Mouse (Mus musculus) midbrain, embryonic 14.5 days (tissue): ENCODE results near the gene Pom121. TPM values are rescaled to one million over a fixed set of nuclear protein-coding genes. Genes with fewer than 3 reads are reported as not detected.

ENCODE experiments used
- ATAC-seq: fragments of 200-750 bp; cut with Nextera tagmentation; 2 replicates; pipeline ENCODE4 v1.8.0; 2017; ENCODE audit warnings: moderate number of reproducible peaks, moderate library complexity; ENCODE audit not compliant: low FRiP score, low TSS enrichment
- DNase-seq: peaks from one replicate; pipeline ENCODE4 v3.0.0-alpha.2; 2015
- H3K27ac ChIP-seq: fragments of 300-500 bp; sonication (generic); replicated peaks from 2 replicates; pipeline ENCODE4 v1.5.1; 2014; ENCODE audit warnings: mild to moderate bottlenecking, low read depth, low read length, moderate library complexity
- H3K27me3 ChIP-seq: fragments of 300-500 bp; sonication (generic); 2 replicates; pipeline ENCODE4 v1.6.1; 2014; ENCODE audit warnings: low read length, control low read depth, mixed read lengths; ENCODE audit not compliant: control insufficient read depth, insufficient read depth
- H3K36me3 ChIP-seq: fragments of 300-500 bp; sonication (generic); 2 replicates; pipeline ENCODE4 v1.6.1; 2014; ENCODE audit warnings: low read length, control low read depth; ENCODE audit not compliant: control insufficient read depth, insufficient read depth
- H3K4me1 ChIP-seq: fragments of 300-500 bp; sonication (generic); 2 replicates; pipeline ENCODE4 v1.6.1; 2014; ENCODE audit warnings: mild to moderate bottlenecking, antibody characterized with exemption, low read length, control low read depth; ENCODE audit not compliant: control insufficient read depth, insufficient read depth
- H3K4me2 ChIP-seq: fragments of 300-500 bp; sonication (generic); 2 replicates; pipeline ENCODE4 v1.6.1; 2014; ENCODE audit warnings: mild to moderate bottlenecking, low read length, moderate library complexity
- H3K4me3 ChIP-seq: fragments of 300-500 bp; sonication (generic); replicated peaks from 2 replicates; pipeline ENCODE4 v1.5.1; 2014; ENCODE audit warnings: low read depth, low read length
- H3K9ac ChIP-seq: fragments of 300-500 bp; sonication (generic); replicated peaks from 2 replicates; pipeline ENCODE4 v1.6.1; 2014; ENCODE audit warnings: mild to moderate bottlenecking, low read length, moderate library complexity
- H3K9me3 ChIP-seq: fragments of 300-500 bp; sonication (generic); 2 replicates; pipeline ENCODE4 v1.6.1; 2016; ENCODE audit warnings: low read length, control low read depth, mixed read lengths; ENCODE audit not compliant: control insufficient read depth
- WGBS: fragments of 180-500 bp; shearing (Covaris S2); extraction: QIAGEN DNeasy Blood & Tissue Kit; methylation state at CpG from one replicate; pipeline ENCODE4 v1.1.7; 2014; 5-methylcytosine and 5-hydroxymethylcytosine counted together
- polyA plus RNA-seq: library from polyadenylated mRNA; unstranded; fragments of >200 nt; fragmentation: Nextera tagmentation; extraction: Ambion mirVana; gene quantifications from 2 replicates; pipeline ENCODE4 v1.2.1, GENCODE M21; 2014

Pom121 gene
- 14.4 and 15.2 TPM in 2 replicates for polyA plus RNA-seq

GRCm38 (mm10) chr5:135394004-135394823 lies at the start of gene Pom121:
Gene Pom121, minus strand, starts transcription at chr5:135394546.
- under 1% methylated on average over 104 of the region's 110 CpGs for WGBS
- peaks cover 8% of the 10 kb centered on the region for H3K4me1 ChIP-seq
- H3K9me3 ChIP-seq: no peaks in the 10 kb centered on the region
- peak; percentile 96 for DNase-seq
- H3K36me3 ChIP-seq: peaks cover 30% of the 10 kb centered on the region
- peak within 1 kb of the TSS; percentile 80 for H3K4me2 ChIP-seq
- peak; percentile 83 for ATAC-seq
- peak within 1 kb of the TSS; percentile 82 for H3K27ac ChIP-seq
- peak within 1 kb of the TSS; percentile 97 for H3K9ac ChIP-seq
- peak within 1 kb of the TSS; percentile 99 for H3K4me3 ChIP-seq
- no peaks in the 10 kb centered on the region for H3K27me3 ChIP-seq

GRCm38 (mm10) chr5:135442430-135442829 lies 48.1 kb upstream of the Pom121 start:
- Histone ChIP-seq H3K4me3 (no peak overlapping the region), H3K27ac (no peak overlapping the region), H3K9me3 (no peaks in the 10 kb centered on the region), H3K9ac (no peak overlapping the region), H3K4me1 (no peaks in the 10 kb centered on the region), H3K4me2 (no peak overlapping the region), H3K27me3 (no peaks in the 10 kb centered on the region), H3K36me3 (peaks cover 50% of the 10 kb centered on the region)
- 89% methylated on average over 7 of the region's 7 CpGs for WGBS
- DNase-seq (peak; percentile 12), ATAC-seq (no peak)

- 98% methylated on average over 10 of the region's 10 CpGs for WGBS
- no peak for DNase-seq
- no peak overlapping the region for H3K9ac ChIP-seq
- no peak overlapping the region for H3K4me2 ChIP-seq
- H3K4me3 ChIP-seq: no peak overlapping the region
- H3K4me1 ChIP-seq: no peaks in the 10 kb centered on the region
- ATAC-seq: no peak
- no peak overlapping the region for H3K27ac ChIP-seq
- no peaks in the 10 kb centered on the region for H3K9me3 ChIP-seq
- peaks cover 65% of the 10 kb centered on the region for H3K36me3 ChIP-seq
- H3K27me3 ChIP-seq: no peaks in the 10 kb centered on the region
These were observed 40.7 kb upstream of the Pom121 start for GRCm38 (mm10) chr5:135435039-135435438.

GRCm38 (mm10) chr5:135433861-135434260 lies 39.5 kb upstream of the Pom121 start:
- WGBS: 97% methylated on average over 4 of the region's 4 CpGs
- no peaks in the 10 kb centered on the region for H3K9me3 ChIP-seq
- ATAC-seq: no peak

GRCm38 (mm10) chr5:135431111-135431510 lies 36.8 kb upstream of the Pom121 start:
- no peaks in the 10 kb centered on the region for H3K4me1 ChIP-seq
- ATAC-seq (no peak), DNase-seq (no peak)
- H3K4me3 ChIP-seq: no peak overlapping the region
- no peak overlapping the region for H3K9ac ChIP-seq
- WGBS: 92% methylated on average over 6 of the region's 6 CpGs
- no peaks in the 10 kb centered on the region for H3K27me3 ChIP-seq
- H3K4me2 ChIP-seq: no peak overlapping the region
- H3K9me3 ChIP-seq: no peaks in the 10 kb centered on the region
- peaks cover 84% of the 10 kb centered on the region for H3K36me3 ChIP-seq
- H3K27ac ChIP-seq: no peak overlapping the region

More at GRCm38 (mm10) chr5:135433861-135434260, 39.5 kb upstream of the Pom121 start:
- no peaks in the 10 kb centered on the region for H3K27me3 ChIP-seq
- no peak overlapping the region for H3K27ac ChIP-seq
- DNase-seq: no peak
- no peak overlapping the region for H3K9ac ChIP-seq
- H3K4me1 ChIP-seq: no peaks in the 10 kb centered on the region
- H3K36me3 ChIP-seq: peaks cover 74% of the 10 kb centered on the region
- H3K4me2 ChIP-seq: no peak overlapping the region
- no peak overlapping the region for H3K4me3 ChIP-seq

- H3K27me3 ChIP-seq: no peaks in the 10 kb centered on the region
- ATAC-seq (no peak), DNase-seq (peak; percentile 52)
- no peaks in the 10 kb centered on the region for H3K4me1 ChIP-seq
- H3K36me3 ChIP-seq: peaks cover 90% of the 10 kb centered on the region
- 73% methylated on average over 5 of the region's 5 CpGs for WGBS
- no peak overlapping the region for H3K4me2 ChIP-seq
- H3K4me3 ChIP-seq: no peak overlapping the region
- H3K27ac ChIP-seq: no peak overlapping the region
- no peak overlapping the region for H3K9ac ChIP-seq
- no peaks in the 10 kb centered on the region for H3K9me3 ChIP-seq
These were observed 34.4 kb upstream of the Pom121 start for GRCm38 (mm10) chr5:135428786-135429185.

GRCm38 (mm10) chr5:135410266-135410665 lies 15.9 kb upstream of the Pom121 start:
- peaks cover 48% of the 10 kb centered on the region for H3K36me3 ChIP-seq

GRCm38 (mm10) chr5:135408114-135408513 lies 13.8 kb upstream of the Pom121 start:
- Histone ChIP-seq H3K27ac (no peak overlapping the region), H3K27me3 (no peaks in the 10 kb centered on the region), H3K36me3 (peaks cover 30% of the 10 kb centered on the region), H3K9ac (no peak overlapping the region), H3K9me3 (no peaks in the 10 kb centered on the region), H3K4me1 (no peaks in the 10 kb centered on the region), H3K4me3 (no peak overlapping the region), H3K4me2 (no peak overlapping the region)
- 89% methylated on average over 4 of the region's 4 CpGs for WGBS
- no peak for ATAC-seq
- DNase-seq: no peak

More at GRCm38 (mm10) chr5:135410266-135410665, 15.9 kb upstream of the Pom121 start:
- ATAC-seq (no peak), DNase-seq (no peak)
- 94% methylated on average over 9 of the region's 9 CpGs for WGBS
- H3K4me1 ChIP-seq: no peaks in the 10 kb centered on the region
- no peak overlapping the region for H3K4me3 ChIP-seq
- no peak overlapping the region for H3K9ac ChIP-seq
- H3K27ac ChIP-seq: no peak overlapping the region
- no peaks in the 10 kb centered on the region for H3K9me3 ChIP-seq
- no peaks in the 10 kb centered on the region for H3K27me3 ChIP-seq
- no peak overlapping the region for H3K4me2 ChIP-seq

GRCm38 (mm10) chr5:135405437-135405836 lies 11.1 kb upstream of the Pom121 start:
- no peak overlapping the region for H3K4me3 ChIP-seq
- H3K27ac ChIP-seq: no peak overlapping the region
- peaks cover 13% of the 10 kb centered on the region for H3K36me3 ChIP-seq
- H3K27me3 ChIP-seq: no peaks in the 10 kb centered on the region
- 85% methylated on average over 9 of the region's 9 CpGs for WGBS
- no peak overlapping the region for H3K9ac ChIP-seq
- ATAC-seq (no peak), DNase-seq (no peak)
- no peak overlapping the region for H3K4me2 ChIP-seq
- H3K9me3 ChIP-seq: no peaks in the 10 kb centered on the region
- no peaks in the 10 kb centered on the region for H3K4me1 ChIP-seq
